Mouse (Mus musculus) lung, embryonic 14.5 days (tissue): ENCODE data around the gene Col25a1. TPM values are rescaled to one million over a fixed set of nuclear protein-coding genes. Genes with fewer than 3 reads are reported as not detected.

Experiments
- ATAC-seq: fragments of 200-750 bp; cut with Nextera tagmentation; 2 replicates; pipeline ENCODE4 v1.8.0; 2017; ENCODE audit warnings: mild to moderate bottlenecking, moderate TSS enrichment, moderate library complexity; ENCODE audit not compliant: insufficient read depth
- DNase-seq: peaks from one replicate; pipeline ENCODE4 v3.0.0-alpha.2; 2015
- H3K27ac ChIP-seq: fragments of 300-500 bp; sonication (generic); 2 replicates; pipeline ENCODE4 v1.5.1; 2014; ENCODE audit warnings: low read depth, mild to moderate bottlenecking, moderate library complexity
- H3K27me3 ChIP-seq: fragments of 300-500 bp; sonication (generic); 2 replicates; pipeline ENCODE4 v1.6.1; 2014; ENCODE audit warnings: low read length, control low read depth; ENCODE audit not compliant: insufficient read depth
- H3K36me3 ChIP-seq: fragments of 300-500 bp; sonication (generic); 2 replicates; pipeline ENCODE4 v1.6.1; 2014; ENCODE audit warnings: control low read depth; ENCODE audit not compliant: insufficient read depth
- H3K4me1 ChIP-seq: fragments of 300-500 bp; sonication (generic); 2 replicates; pipeline ENCODE4 v1.6.1; 2014; ENCODE audit warnings: antibody characterized with exemption, control low read depth; ENCODE audit not compliant: insufficient read depth
- H3K4me2 ChIP-seq: fragments of 300-500 bp; sonication (generic); 2 replicates; pipeline ENCODE4 v1.6.1; 2014; ENCODE audit warnings: mild to moderate bottlenecking
- H3K4me3 ChIP-seq: fragments of 300-500 bp; sonication (generic); 2 replicates; pipeline ENCODE4 v1.5.1; 2014; ENCODE audit warnings: low read depth, low read length
- H3K9ac ChIP-seq: fragments of 300-500 bp; sonication (generic); 2 replicates; pipeline ENCODE4 v1.6.1; 2014
- H3K9me3 ChIP-seq: fragments of 300-500 bp; sonication (generic); 2 replicates; pipeline ENCODE4 v1.6.1; 2016; ENCODE audit warnings: low read depth, low read length, control low read depth
- CTCF ChIP-seq: IDR thresholded peaks from 2 replicates; pipeline ENCODE4 v1.5.1; 2016; ENCODE audit warnings: antibody characterized with exemption, low read depth
- WGBS: fragments of 180-500 bp; shearing (Covaris S2); extraction: QIAGEN DNeasy Blood & Tissue Kit; methylation state at CpG from one replicate; pipeline ENCODE4 v1.1.7; 2014; 5-methylcytosine and 5-hydroxymethylcytosine counted together
- polyA plus RNA-seq: library from polyadenylated mRNA; unstranded; fragments of >200 nt; fragmentation: Nextera tagmentation; extraction: Ambion mirVana; gene quantifications from 2 replicates; pipeline ENCODE4 v1.2.1, GENCODE M21; 2014

The Col25a1 gene
- polyA plus RNA-seq, 1 experiment from 2014 or later: 17.0 TPM

DNA sequence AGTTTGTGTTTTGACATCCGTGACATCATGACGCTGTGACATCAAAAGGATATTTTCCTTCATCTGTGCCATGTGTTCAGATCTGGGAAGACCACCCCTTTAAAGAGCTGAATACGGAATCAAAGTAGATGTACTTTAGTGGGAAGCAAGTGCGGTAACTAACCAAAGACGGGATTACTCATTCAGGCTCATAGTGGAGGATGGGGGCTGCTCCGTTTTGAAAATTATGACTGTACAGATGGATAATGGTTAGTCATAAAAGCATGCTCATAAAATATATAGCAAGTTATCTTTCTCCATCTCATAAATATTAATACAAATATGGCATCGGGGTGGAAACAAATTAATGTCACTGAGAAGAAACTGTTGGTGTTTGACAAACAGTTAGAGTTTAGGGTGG is 391.7 kb downstream of the Col25a1 start:
- 65% methylated on average over 7 of the region's 7 CpGs for WGBS
- no peak overlapping the region for H3K27ac ChIP-seq
- TF ChIP-seq CTCF: no peak
- H3K27me3 ChIP-seq: no peaks in the 10 kb centered on the region
- no peak overlapping the region for H3K4me3 ChIP-seq
- ATAC-seq: no peak
- H3K4me2 ChIP-seq: no peak overlapping the region
- no peaks in the 10 kb centered on the region for H3K9me3 ChIP-seq
- no peaks in the 10 kb centered on the region for H3K36me3 ChIP-seq
- no peak overlapping the region for H3K9ac ChIP-seq
- no peak for DNase-seq
- H3K4me1 ChIP-seq: no peaks in the 10 kb centered on the region

- DNase-seq: peak; percentile 46
- no peak overlapping the region for H3K4me3 ChIP-seq
These were observed 393.3 kb downstream of the Col25a1 start for GRCm38 (mm10) chr3:130524367-130525137.

GRCm38 (mm10) chr3:130535021-130535420 is 403.7 kb downstream of the Col25a1 start:
- DNase-seq: peak; percentile 26
- Histone ChIP-seq H3K4me3 (no peak overlapping the region), H3K9me3 (no peaks in the 10 kb centered on the region), H3K9ac (no peak overlapping the region), H3K27me3 (no peaks in the 10 kb centered on the region), H3K4me1 (no peaks in the 10 kb centered on the region), H3K4me2 (no peak overlapping the region), H3K27ac (no peak overlapping the region), H3K36me3 (no peaks in the 10 kb centered on the region)
- 77% methylated on average over 9 of the region's 9 CpGs for WGBS
- no peak for ATAC-seq
- TF ChIP-seq CTCF: no peak

More at GRCm38 (mm10) chr3:130524367-130525137, 393.3 kb downstream of the Col25a1 start:
- WGBS: 44% methylated on average over 16 of the region's 16 CpGs
- no peak for TF ChIP-seq CTCF
- no peaks in the 10 kb centered on the region for H3K4me1 ChIP-seq
- H3K4me2 ChIP-seq: no peak overlapping the region
- no peak overlapping the region for H3K9ac ChIP-seq
- H3K27ac ChIP-seq: no peak overlapping the region
- ATAC-seq: no peak
- H3K9me3 ChIP-seq: no peaks in the 10 kb centered on the region
- H3K27me3 ChIP-seq: no peaks in the 10 kb centered on the region
- H3K36me3 ChIP-seq: no peaks in the 10 kb centered on the region

DNA sequence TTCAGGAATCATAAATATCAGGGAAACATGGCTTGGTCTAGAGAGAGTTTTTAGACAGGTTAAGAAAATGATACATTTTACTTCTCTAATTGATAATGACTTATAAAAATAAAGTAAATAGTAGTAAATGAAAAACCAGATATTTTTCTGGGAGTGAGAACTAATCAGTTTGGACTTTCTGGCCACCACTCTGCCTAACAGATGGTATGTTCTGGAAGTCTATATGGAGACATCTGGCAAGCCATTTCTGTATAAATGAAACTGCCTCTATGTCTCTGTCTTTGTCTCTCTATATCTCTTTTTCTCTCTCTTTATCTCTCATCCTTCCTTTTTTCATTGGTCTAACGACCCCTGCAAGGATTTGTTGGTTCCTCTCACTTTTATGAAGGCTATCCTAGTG is 410.2 kb downstream of the Col25a1 start:
- Histone ChIP-seq H3K4me2 (no peak overlapping the region), H3K36me3 (no peaks in the 10 kb centered on the region), H3K9ac (no peak overlapping the region), H3K9me3 (no peaks in the 10 kb centered on the region), H3K27me3 (no peaks in the 10 kb centered on the region), H3K4me3 (no peak overlapping the region), H3K4me1 (no peaks in the 10 kb centered on the region), H3K27ac (no peak overlapping the region)
- 61% methylated on average over 1 of the region's 1 CpGs for WGBS
- no peak for TF ChIP-seq CTCF
- ATAC-seq: no peak
- DNase-seq: no peak

GRCm38 (mm10) chr3:130545995-130546394 is 414.7 kb downstream of the Col25a1 start:
- no peak overlapping the region for H3K4me3 ChIP-seq
- H3K9ac ChIP-seq: no peak overlapping the region
- WGBS: 70% methylated on average over 3 of the region's 3 CpGs
- H3K27ac ChIP-seq: no peak overlapping the region
- no peak for TF ChIP-seq CTCF
- H3K9me3 ChIP-seq: no peaks in the 10 kb centered on the region
- no peaks in the 10 kb centered on the region for H3K36me3 ChIP-seq
- ATAC-seq (no peak), DNase-seq (no peak)
- no peaks in the 10 kb centered on the region for H3K27me3 ChIP-seq
- no peaks in the 10 kb centered on the region for H3K4me1 ChIP-seq
- no peak overlapping the region for H3K4me2 ChIP-seq

- H3K36me3 ChIP-seq: no peaks in the 10 kb centered on the region
- no peak overlapping the region for H3K27ac ChIP-seq
- H3K9ac ChIP-seq: no peak overlapping the region
- ATAC-seq: no peak
- no peak overlapping the region for H3K4me2 ChIP-seq
- no peak for TF ChIP-seq CTCF
- no peak for DNase-seq
- WGBS: 64% methylated on average over 7 of the region's 7 CpGs
- H3K4me1 ChIP-seq: no peaks in the 10 kb centered on the region
- H3K27me3 ChIP-seq: no peaks in the 10 kb centered on the region
- H3K4me3 ChIP-seq: no peak overlapping the region
- no peaks in the 10 kb centered on the region for H3K9me3 ChIP-seq
These were observed 417.8 kb downstream of the Col25a1 start for GRCm38 (mm10) chr3:130549066-130549465.

DNA sequence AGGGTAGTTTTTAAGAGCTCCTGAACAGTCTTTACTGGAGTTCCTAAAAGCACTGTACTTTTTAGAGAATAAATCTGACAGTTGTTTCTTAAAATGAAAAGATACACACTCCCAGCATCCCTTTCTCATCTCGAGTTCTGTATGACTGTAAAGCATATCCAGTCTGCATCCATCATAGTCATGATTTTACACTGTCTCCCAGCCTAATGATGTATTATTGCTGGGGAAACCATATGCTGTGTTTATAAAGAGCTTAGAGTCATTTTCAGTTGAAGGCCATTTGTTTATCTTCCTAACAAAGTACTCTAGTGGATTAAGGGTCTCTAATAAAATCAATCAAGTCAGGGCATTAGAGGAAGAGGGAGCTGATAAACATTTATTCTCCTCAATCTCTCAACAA is 425.0 kb downstream of the Col25a1 start:
- Histone ChIP-seq H3K4me1 (no peaks in the 10 kb centered on the region), H3K27me3 (no peaks in the 10 kb centered on the region), H3K4me2 (no peak overlapping the region), H3K27ac (no peak overlapping the region), H3K9ac (no peak overlapping the region), H3K4me3 (no peak overlapping the region), H3K36me3 (no peaks in the 10 kb centered on the region), H3K9me3 (no peaks in the 10 kb centered on the region)
- peak; percentile 33 for DNase-seq
- no peak for TF ChIP-seq CTCF
- WGBS: 18% methylated on average over 1 of the region's 1 CpGs
- ATAC-seq: no peak
